18 mouse cellular contexts compared by ENCODE assay signal in genomic region chr7:73514560-73514959, GRCm38 (mm10).
"Had no signal": no experiment of that assay in that cellular context is flagged by ENCODE, and none has a peak within 500 bp of the region (broad histone marks: within the 10 kb centered on the region; RNA-seq: fewer than 3 reads in every experiment).

No protein-coding gene starts in this region.

- H3K4me1 ChIP-seq: midbrain, embryonic 10.5 days had no signal

- H3K27me3 ChIP-seq: limb, embryonic 12.5 days; liver, embryonic 12.5 days; neural tube, embryonic 13.5 days had no signal

- DNase-seq: kidney, adult 11 months; kidney, postnatal 36 days; layer of hippocampus, adult 9-11 months; layer of hippocampus, postnatal 36 days; lung, embryonic 14.5 days; lung, postnatal 10 days; lung, postnatal 4 days; midbrain, embryonic 14.5 days; retina, postnatal 1 day; right cerebral cortex, postnatal 4 days; spleen, adult 18-20 months; thymus, adult 18-20 months; thymus, postnatal 14 days had no signal

- H3K27ac ChIP-seq: limb, embryonic 12.5 days; liver, embryonic 12.5 days; midbrain, embryonic 10.5 days; neural tube, embryonic 13.5 days had no signal

- H3K4me3 ChIP-seq: limb, embryonic 12.5 days; liver, embryonic 12.5 days; midbrain, embryonic 10.5 days; myocyte; neural tube, embryonic 13.5 days had no signal

- H3K9ac ChIP-seq: limb, embryonic 12.5 days; liver, embryonic 12.5 days; lung, embryonic 14.5 days; neural tube, embryonic 13.5 days had no signal

- ATAC-seq: liver, embryonic 12.5 days had no signal

- H3K4me2 ChIP-seq: limb, embryonic 12.5 days; liver, embryonic 12.5 days; lung, embryonic 14.5 days; neural tube, embryonic 13.5 days had no signal

- H3K9me3 ChIP-seq: limb, embryonic 12.5 days; liver, embryonic 12.5 days; midbrain, embryonic 10.5 days; neural tube, embryonic 13.5 days had no signal
